Mouse (Mus musculus) heart, postnatal 36 days (tissue): ENCODE data around the gene Dixdc1. TPM values are rescaled to one million over a fixed set of nuclear protein-coding genes. Genes with fewer than 3 reads are reported as not detected.

Experiments
- DNase-seq, 2 experiments: peaks; one replicate each; pipeline ENCODE4 v3.0.0; 2021 to 2022
- intact Hi-C: fragments of 180-260 bp; cut with DNase I; formaldehyde crosslinking; loops from one replicate; pipeline ENCODE4 v1.15.1; 2025
- total RNA-seq, 2 experiments: library from RNA; stranded (reverse); gene quantifications; 2 replicates each; pipeline ENCODE4 v1.2.3; 2021

Dixdc1 gene
- total RNA-seq, 2 experiments from 2014 or later = 4.2 to 7.4 TPM

DNA sequence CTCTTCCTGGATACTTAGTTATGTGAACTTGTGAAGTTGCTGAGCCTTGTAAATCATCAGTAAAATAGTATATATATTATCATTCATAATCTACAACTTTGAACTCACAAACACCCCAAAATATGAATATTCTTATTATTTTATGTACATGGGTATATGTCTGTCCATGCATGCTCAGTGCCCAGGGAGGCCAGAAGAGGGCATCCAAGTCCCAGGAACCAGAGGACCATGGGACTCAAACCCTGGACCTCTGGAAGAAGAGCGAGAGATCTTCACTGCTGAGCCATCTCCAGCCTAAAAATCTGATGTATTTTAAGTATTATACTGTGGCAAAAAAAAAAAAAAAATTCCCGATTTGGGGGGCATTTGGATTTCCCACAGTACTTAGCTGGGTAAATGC, 30.2 kb downstream of the Dixdc1 start:
- DNase-seq = peak in 1 of 2 experiments; percentile 34
- intact Hi-C loops = loop anchor here (1.0 to 2.0 kb wide), 2 partner anchors 26 to 60 kb away; partner anchors contain the start of gene Fdxacb1

DNA sequence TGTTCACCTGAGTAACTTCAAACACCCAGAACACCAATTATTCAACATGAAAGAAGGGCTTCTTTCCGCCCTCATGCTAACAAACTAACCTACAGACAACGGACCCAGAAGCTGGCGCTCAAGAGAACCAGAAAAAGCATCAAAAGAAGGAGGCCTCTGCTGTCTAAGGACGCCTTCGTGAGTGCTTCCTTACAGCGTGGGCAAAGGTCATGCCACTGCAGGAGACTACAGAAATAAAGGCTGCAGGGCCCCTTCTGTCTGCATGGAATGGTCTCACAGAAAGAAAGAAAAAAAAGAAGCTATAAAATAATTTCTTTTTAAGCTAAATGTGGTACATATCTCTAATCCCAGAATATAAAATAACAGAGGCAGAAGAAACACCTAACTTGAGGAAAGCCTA, 34.4 kb downstream of the Dixdc1 start:
- intact Hi-C loops = no loop called here
- DNase-seq = no peak

DNA sequence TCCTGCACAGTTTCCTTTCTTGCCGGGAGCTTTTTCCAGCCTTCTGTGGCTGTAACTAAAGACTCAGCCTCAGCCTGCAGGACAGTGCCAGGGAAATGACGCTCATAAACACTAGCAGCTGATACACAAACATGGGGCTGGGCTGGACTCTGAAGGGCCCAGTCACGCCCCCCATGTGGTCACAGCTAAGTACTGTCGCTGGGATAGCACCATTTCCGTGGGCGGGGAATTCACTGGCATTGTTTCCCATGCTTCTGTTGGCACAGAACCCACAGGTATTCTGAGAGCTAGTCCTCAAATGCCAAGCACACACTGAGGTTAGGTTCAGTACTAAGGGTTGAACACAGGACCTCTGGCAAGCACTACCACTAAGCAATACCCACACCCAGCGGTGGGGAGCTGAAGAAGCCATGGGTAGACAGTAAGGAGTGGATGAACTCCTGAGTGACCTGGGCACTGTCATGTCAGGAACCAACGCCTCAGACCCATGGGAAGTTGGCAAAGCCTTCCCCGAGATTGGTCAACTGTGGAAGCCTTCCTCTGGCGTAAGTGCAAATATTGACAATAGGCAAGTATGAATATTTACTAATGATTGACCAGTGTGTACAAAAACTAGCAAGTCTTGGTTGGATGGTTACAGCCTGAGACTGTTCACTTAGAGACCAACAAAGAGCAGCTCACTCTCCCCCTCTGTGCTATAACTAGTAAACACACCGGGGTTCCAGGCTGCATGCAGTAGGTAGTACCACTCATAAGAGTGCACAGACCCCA, 38.2 kb downstream of the Dixdc1 start:
- no peak for DNase-seq
- intact Hi-C loops = no loop called here

DNA sequence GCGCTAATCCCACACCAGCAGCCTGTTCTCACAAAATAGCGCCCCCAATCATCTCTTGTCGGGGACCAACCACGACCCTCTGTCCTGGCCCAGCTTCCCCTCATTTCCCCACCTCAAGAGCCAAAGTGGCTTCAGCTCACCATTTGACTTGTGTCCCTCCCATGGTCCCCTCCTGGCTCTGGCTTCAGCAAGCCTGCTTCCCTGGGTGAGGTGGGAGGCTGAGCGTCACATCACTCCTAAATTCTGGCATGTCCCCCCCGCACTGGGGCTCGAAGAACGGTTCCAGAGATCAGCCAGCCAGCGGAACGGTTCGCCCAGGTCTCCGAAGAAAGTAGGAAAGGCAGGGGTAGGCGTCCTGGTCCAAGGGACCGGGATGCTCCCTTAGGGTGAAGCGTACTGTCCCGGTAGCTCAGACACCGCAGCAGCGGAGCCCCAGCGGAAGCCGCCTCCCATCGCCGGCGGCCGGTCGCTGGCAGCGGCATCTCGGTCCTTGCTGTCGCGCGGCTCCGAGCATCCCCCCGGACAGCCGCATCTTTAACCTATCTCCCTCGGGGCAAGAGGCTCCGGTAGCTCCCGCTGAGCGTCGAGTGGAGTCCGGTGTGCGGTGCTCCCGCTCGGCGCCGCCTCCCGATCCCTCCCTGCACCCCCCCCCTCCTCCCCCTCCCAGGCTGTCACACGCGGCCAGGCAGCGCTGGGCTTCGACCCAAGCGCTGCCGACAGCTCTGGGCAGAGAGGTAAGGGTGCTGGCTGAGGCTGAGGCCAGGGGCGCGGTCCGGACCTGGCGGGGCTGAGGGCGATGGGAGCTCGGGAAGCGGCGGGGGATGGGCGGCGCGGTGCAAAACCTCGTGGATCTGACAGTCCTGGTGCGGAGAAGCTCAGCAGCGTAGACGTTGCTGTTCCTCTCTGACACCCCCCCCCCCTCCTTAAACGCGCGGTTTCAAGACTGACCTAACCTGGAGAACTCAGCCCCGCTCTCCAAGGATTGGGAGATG, 40.6 kb downstream of the Dixdc1 start:
- peak; percentile 41 to 62 for DNase-seq
- intact Hi-C loops = loop anchor here (5.0 kb wide), 2 partner anchors 39 to 309 kb away; partner anchors contain the start of genes Dixdc1 and Sik2

DNA sequence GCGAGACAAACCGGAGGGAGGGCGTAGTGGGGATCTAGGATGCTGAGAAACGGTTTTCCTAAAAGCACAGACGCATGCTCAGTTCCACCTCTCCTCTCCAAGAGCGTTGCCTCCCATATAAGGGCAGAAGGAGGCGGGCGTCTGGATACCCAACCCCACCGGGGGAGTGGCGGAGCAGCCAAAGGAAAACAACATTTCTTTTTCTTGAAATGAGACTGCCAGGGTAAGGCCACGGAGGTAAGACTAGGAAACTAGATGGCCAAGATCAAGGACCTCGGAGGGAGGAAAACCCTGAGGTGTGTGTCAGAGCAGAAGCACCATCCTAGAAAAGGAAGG, 41.6 kb downstream of the Dixdc1 start:
- intact Hi-C loops = loop anchor here (5.0 kb wide), 2 partner anchors 40 to 310 kb away; partner anchors contain the start of genes Dixdc1 and Sik2
- DNase-seq = peak; percentile 68 to 70

DNA sequence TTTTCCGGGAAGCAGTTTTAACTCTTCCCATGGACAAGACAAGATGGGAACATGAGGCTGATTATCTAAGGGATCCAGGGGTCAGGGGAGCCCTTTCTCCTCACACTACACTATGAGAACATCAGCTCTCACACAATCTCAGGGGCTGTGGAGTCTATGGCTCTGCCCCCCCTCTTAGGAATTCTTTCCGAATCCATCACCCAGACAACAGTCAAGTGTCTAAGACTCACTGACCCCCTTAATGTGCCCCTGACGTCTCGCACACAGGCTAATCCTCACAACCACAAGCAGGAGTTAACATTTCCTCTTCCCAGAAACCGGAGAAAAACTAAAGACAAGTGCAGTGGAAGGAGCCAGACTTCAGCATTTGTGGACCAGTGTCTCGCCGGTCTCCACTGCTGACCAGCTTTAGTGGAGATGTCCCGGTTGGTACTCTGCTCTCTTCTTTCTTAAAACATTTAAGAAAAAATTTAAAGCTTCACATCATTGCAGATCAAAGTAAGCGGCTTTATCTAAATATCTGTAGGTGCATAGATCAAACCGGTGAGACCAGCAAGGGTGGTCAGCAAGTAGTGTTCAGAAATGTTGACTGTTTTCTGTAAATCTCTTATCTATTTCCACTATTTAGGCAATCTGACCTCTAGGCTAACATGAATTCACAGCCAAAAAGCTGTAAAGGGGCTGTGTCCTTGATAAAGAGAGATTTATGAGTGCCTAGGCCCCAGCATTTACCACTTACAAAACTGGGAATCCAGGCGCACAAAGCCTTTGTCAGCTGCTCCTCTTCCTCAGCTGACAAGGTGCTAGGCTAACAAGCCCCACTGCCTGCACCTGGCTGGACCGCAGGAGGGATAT, 42.2 kb downstream of the Dixdc1 start:
- intact Hi-C loops = loop anchor here (5.0 kb wide), 2 partner anchors 40 to 310 kb away; partner anchors contain the start of genes Dixdc1 and Sik2
- no peak for DNase-seq

DNA sequence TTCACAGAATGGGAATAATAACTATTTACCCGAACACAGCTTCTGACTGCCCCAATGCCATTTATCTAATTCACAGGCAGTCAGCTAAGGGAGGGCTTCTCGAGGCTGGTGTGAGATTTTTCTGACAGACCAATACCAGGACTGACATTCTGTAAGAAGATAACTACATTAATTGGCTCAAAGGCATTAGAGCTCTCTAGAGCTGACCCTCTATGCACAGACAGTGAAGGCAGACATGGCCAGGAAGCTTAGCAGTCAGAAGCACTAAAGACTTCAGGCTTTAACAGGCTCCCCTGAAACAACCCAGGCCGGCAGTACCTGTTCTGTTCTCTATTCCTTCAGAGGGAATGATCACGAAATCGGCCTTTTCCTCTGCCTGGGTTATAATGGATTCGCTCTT, 44.2 kb downstream of the Dixdc1 start:
- no peak for DNase-seq
- intact Hi-C loops = loop anchor here (5.0 kb wide), 2 partner anchors 42 to 312 kb away; partner anchors contain the start of genes Dixdc1 and Sik2

DNA sequence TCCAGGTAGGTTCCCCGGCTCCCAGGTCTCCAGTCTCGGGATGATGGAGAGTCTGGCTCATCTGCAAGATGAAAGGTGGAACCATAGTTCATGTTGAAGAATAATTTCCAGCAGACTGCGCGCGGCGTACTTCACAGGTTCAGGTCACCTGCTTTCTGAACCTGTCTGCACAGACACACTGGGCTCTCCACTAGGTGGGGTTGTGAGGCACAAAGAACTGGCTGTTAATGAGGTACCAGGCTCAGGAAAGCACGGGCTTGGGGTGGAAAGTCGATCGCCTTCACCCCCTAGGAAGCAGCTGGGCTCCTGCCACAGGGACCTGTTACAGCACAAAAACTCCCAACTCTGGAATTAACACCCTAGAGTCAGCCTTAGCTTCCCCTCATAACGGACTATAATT, 45.7 kb downstream of the Dixdc1 start:
- DNase-seq = peak in 1 of 2 experiments; percentile 19
- intact Hi-C loops = no loop called here

DNA sequence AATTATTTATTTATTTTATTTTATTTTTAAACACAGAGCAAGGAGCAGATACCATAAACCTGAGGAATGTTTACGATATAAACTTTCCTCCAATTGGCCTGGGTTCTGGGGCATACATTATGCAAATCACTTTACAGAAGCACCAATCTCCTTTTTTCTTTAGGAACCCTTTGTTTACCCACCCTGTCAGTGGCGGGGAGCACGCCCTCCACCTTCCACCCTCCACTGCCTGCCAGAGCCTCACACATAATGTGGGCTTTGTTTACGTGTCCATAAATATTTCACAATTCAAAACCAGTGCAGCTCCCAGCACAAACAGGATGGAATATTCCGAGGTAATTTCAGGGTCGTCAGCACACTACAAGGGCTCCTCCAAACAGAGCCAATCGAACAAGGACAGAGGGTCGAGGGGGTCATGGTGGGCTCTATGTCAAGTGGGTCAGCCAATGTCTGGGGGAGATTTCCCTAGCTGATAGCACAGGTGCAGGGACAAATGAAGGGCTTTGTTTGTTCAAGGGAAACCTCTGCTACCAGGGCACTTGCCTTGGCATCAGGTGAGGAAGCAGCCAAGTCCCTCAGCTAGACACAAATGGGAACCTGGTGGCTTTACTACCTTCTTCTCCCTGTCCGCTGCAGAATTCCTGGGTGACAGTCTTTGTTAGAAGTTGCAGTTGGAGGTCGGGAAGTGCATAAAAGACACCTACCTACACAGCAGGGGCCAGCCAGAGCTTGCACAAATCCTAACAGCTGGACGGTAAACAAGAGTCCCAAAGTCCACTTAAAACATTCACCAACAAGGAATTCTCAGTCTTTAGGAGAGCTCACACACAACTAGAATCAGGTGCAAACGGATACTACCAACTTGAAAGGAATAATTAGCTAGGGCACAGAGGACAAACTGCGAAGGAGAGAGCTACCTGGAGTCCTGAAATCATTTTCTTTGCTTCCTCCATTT, 46.4 kb downstream of the Dixdc1 start:
- intact Hi-C loops = no loop called here
- DNase-seq = no peak

DNA sequence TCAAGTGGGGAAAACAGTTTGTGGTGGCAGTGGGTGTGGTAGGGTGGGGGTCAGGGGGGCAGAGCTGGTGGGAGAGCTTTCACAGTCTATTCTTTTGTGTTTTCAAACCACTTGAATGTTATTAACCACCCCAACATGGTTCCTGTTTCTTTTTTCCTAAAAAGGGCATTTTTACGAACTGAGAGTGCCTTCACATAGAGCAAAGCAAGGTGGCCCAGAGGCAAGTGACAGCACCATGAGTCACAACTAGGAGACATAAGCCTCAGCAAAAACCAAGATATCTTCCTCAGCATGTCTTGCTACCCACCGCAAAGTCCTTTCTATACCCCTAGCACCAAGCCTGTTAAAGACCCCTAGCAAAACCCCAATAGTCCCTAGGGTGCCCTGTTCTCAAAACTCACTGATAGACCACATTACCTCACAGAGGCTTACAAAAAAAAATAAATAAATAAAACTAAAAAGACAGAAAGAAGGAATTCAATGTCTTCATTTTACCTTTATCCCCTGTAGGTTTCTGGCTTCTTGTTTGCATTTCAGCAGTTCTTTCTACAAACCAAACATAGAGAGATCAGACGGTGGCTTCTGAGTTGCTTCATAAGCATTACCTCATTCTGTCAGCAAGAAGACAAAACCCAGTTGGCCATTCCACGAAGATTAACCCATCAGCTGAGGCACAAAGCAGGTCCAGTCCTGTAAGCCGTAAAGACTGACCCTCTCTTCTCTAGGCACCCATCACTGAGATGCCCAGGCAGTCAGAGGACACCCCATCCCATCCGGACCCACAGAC, 52.3 kb downstream of the Dixdc1 start:
- intact Hi-C loops = no loop called here
- no peak for DNase-seq

DNA sequence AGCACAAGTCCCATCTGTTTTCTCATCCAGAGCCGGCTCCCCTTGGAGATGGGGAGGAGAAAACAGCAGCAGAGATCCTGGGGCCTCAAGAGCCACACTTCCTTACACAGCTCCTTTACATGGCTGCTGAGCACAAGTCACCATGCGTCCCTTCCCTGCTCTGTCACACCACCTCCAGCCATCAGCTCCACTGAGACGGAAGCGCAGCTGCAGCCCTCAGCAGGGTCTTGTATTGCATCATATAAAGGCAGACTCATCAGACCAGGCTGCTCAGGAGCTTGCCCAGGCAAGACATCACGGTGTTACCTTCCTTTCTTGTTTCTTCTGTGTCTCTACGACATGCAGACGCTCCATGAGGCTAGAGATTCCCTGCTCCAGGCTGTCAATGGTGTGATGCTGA, 57.6 kb downstream of the Dixdc1 start:
- intact Hi-C loops = no loop called here
- no peak for DNase-seq

DNA sequence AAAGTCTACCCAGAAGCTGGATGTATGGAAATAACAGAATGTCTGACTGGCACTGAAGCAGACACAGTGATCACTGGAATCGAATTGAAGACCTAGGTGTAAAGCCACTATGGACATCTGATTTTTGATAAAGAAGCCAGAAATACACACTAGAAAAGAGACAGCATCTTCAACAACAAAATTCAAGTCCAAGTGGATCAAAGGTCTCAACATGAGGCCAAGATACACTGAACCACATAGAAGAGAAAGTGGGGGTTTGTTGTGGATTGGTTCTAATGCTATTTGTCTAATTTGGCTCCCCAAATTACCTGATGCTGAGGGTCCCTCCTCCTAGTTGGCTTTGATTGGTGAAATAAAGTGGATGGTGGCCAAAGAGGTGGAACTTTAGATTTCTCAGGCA, 59.9 kb downstream of the Dixdc1 start:
- intact Hi-C loops = no loop called here
- no peak for DNase-seq

DNA sequence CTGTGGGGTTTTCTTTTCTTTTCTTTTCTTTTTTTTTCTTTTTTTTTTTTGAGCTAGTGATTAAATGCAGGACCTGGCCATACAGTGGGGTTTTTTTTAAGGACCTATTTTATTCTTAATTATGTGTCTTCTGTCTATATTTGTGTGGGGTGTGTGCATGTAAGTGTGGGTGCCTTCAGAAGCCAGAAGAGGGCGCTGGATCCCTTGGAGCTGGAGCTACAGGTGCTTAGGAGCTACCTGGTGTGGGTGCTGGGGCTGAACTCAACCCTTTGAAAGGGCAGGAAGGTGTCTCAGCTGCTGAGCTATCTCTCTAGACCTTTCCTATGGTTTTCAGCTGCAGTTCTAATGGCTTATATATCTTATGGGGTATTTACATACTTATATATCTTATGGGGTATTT, 64.5 kb downstream of the Dixdc1 start:
- intact Hi-C loops = no loop called here
- DNase-seq = no peak

DNA sequence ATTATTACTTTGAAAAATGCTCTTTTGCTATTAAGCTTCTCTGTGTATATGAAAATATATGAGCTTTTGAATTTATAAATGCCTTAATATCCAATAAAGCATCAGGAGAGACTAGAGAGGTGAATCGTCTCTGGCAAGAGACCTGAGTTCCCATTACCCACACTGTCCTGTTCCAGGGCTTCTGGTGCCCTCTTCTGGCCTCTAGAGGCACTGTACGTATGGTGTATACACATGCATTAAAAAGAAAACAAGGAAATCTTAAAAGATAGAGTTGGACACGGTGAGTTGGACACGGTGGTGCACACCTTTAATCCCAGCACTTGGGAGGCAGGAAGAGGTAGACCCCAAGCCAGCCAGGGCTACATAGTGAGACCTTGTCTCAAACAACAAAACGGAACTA, 68.6 kb downstream of the Dixdc1 start:
- intact Hi-C loops = no loop called here
- DNase-seq = peak; percentile 36 to 63

DNA sequence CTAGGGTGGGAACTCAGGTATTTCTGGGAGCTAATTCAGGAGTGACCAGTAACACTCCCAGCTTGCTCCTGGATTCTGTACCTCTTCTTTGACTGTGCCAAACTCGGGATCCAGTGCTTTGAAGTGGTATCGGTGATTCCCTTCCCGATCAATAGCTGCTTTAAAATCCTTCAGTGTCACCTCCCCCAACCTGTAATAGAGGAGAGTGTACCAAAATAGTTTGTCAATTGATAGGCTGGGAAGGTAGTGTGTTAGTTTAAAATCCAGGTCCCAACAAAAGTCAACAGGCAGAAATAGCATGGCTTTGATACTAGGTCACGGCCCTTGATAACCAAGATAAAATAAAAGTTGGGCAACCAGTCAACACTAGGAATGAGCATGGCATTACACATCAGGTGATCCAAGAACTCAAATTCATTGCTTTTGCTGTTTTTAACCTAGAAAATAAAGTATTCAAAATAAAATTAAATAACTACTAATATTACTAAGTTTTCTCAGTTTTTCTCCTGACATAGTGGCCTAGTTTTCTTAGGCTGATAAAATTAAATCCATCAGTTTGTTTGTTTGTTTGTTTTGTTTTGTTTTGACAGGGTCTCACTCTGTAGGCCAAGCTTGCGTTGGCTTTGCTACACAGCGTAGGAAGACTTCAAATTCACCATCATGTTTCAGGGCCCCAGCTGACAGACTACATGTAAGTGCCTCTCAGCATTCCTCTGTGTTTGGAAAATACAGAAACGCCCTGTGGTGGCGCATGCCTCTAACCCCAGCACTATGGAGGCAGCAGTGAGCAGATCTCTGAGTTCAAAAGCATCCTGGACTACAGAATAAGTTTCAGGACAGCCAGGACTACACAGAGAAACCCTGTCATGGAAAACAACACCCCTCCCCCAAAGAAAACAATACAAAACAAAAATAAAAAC, 71.5 kb downstream of the Dixdc1 start:
- intact Hi-C loops = loop anchor here (10.0 kb wide), 1 partner anchor 223 kb away; no protein-coding TSS in a partner anchor
- no peak for DNase-seq

DNA sequence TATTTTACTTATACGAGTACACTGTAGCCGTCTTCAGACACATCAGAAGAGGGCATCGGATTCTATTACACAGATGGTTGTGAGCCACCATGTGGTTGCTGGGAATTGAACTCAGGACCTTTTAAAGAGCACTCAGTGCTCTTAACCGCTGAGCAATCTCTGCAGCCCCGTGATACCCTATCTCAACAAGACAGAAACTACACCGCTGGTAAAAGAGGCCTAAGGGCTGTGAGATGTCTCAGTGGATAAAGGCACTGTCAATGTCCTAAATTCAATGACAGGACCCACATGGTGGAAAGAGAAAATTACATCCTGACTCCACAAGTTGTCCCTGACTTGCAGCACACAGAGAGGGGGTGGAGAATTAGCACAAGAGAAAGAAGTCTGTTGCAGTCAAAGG, 72.9 kb downstream of the Dixdc1 start:
- no peak for DNase-seq
- intact Hi-C loops = loop anchor here (10.0 kb wide), 1 partner anchor 222 kb away; no protein-coding TSS in a partner anchor

DNA sequence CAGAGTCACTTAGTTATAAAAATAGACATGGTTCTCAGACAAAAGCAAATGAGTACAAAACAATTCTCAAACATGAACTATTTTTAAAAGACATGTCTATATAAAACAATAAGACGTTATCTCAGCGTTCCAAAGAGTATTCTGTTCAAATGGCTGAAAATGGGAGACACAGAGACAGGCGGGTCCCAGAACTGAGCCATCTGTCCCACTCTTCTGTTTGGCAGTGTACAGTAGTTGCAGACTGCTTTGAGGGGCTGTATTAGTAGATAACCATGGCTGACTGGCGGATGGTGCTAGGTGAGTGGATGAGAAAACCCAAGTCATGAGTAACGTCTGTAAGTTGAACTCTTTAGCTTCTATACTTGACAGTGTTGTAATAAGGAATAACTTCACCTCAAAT, 74.5 kb downstream of the Dixdc1 start:
- intact Hi-C loops = loop anchor here (10.0 kb wide), 1 partner anchor 220 kb away; no protein-coding TSS in a partner anchor
- no peak for DNase-seq
